Comparison of ENCODE assay signal across 9 mouse cellular contexts in genomic region chr7:70346951-70347617, GRCm38 (mm10). TPM values are rescaled to one million over a fixed set of nuclear protein-coding genes. Genes with fewer than 3 reads are reported as not detected.
DNase-seq lines count a peak whose midpoint lies in the region; ATAC-seq lines count a peak whose summit lies in the region.
"Had no signal": no experiment of that assay in that cellular context is flagged by ENCODE, and none has a peak within 500 bp of the region (broad histone marks: within the 10 kb centered on the region; RNA-seq: fewer than 3 reads in every experiment).

No protein-coding gene starts in this region.

- H3K9ac ChIP-seq in limb, embryonic 13.5 days, result no peak overlapping the region

- peak; percentile 13 for DNase-seq in adrenal gland, postnatal 10 days
- no peak for DNase-seq in adrenal gland, adult 8-10 months
- peak; percentile 8 for DNase-seq in right cerebral cortex, postnatal 25 days
- DNase-seq in right cerebral cortex, postnatal 14 days, result no peak
- peak; percentile 4 for DNase-seq in testis, postnatal 14 days (ENCODE audit: low spot score)
- no peak for DNase-seq in right cerebral cortex, adult 18-20 months

- ATAC-seq in limb, embryonic 13.5 days (ENCODE audit: low FRiP score, low read depth), result no peak
- ATAC-seq in granulocyte monocyte progenitor cell, adult 5-6 weeks (replicated peaks; ENCODE audit: poor library complexity, severe bottlenecking), result no peak
- ATAC-seq: Patski had no signal

- WGBS in limb, embryonic 13.5 days, result 19% methylated on average over 20 of the region's 20 CpGs

- peaks cover 68% of the 10 kb centered on the region for H3K27me3 ChIP-seq in limb, embryonic 13.5 days
- H3K27me3 ChIP-seq: Patski had no signal

- H3K4me2 ChIP-seq in limb, embryonic 13.5 days (replicated peaks), result peak overlapping the region; percentile 73

- H3K4me3 ChIP-seq in limb, embryonic 13.5 days, result no peak overlapping the region

- peaks cover 65% of the 10 kb centered on the region for H3K4me1 ChIP-seq in limb, embryonic 13.5 days

- H3K36me3 ChIP-seq in limb, embryonic 13.5 days, result no peaks in the 10 kb centered on the region

- 0 out of 2 replicates have a peak overlapping the region, but pooled peaks have one; percentile 15 for H3K27ac ChIP-seq in limb, embryonic 13.5 days

- H3K9me3 ChIP-seq in limb, embryonic 13.5 days, result no peaks in the 10 kb centered on the region

RNA-seq across cellular contexts. Expression of gene Nr2f2, which starts 19.5 kb away (rescaled TPM):
- 10 to 100 TPM; 78.3 to 79.6 TPM for total RNA-seq in adrenal gland, postnatal 10 days (2021)
- 100 to 1,000 TPM; 108 to 141 (median 120) TPM for total RNA-seq in adrenal gland, adult 8-10 months (2022)
- 62.3 and 65.9 TPM in 2 replicates for polyA plus RNA-seq in limb, embryonic 13.5 days (2015; fragmentation: Nextera tagmentation; extraction: Ambion mirVana)
- total RNA-seq in granulocyte monocyte progenitor cell, adult 5-6 weeks (2014; fragmentation: Nextera tagmentation), result not detected in 2 replicates
- total RNA-seq in granulocyte monocyte progenitor cell, adult 5-6 weeks (2017), result not detected in 2 replicates

Comparison
In these comparisons a context has a peak if more than half of its experiments do, and no peak if none do; other contexts are left out.
1. DNase-seq: peak in adrenal gland, postnatal 10 days (single experiment), right cerebral cortex, postnatal 25 days (single experiment) and testis, postnatal 14 days (single experiment); none in adrenal gland, adult 8-10 months (single experiment), right cerebral cortex, postnatal 14 days (single experiment) and right cerebral cortex, adult 18-20 months (single experiment).
2. RNA of gene Nr2f2, which starts 19.5 kb away (total RNA-seq): 108 to 141 TPM in adrenal gland, adult 8-10 months and 78.3 to 79.6 TPM in adrenal gland, postnatal 10 days; not detected in granulocyte monocyte progenitor cell, adult 5-6 weeks; every median in the first group is over 10 times any median in the second.